Mouse (Mus musculus) MEL (cell line): ENCODE data around the gene Ube4a. TPM values are rescaled to one million over a fixed set of nuclear protein-coding genes. Genes with fewer than 3 reads are reported as not detected.

Experiments used
- DNase-seq: peaks from one replicate; pipeline ENCODE4 v3.0.0; 2011; ENCODE audit warnings: low read depth, low spot score
- H3K27ac ChIP-seq: 2 replicates; pipeline ENCODE4 v1.5.1; 2012; ENCODE audit warnings: low read depth, mild to moderate bottlenecking, control low read depth, low read length, moderate library complexity; ENCODE audit not compliant: control insufficient read depth
- H3K27me3 ChIP-seq, 2 experiments: fragments of 150-350 bp in 1 of 2; sonication (generic) in 1 of 2; 2 replicates each; pipeline ENCODE4 v1.6.1; 2012; ENCODE audit warnings: low read length in 2 of 2, mild to moderate bottlenecking in 2 of 2, improper control_type of control experiment in 1 of 2, moderate library complexity in 1 of 2; ENCODE audit not compliant: insufficient read depth in 2 of 2, control insufficient read depth in 1 of 2
- H3K36me3 ChIP-seq, 2 experiments: 2 replicates each; pipeline ENCODE4 v1.6.1; 2012 to 2014; ENCODE audit warnings: low read length in 2 of 2, improper control_type of control experiment in 1 of 2, inconsistent platforms in 1 of 2, mild to moderate bottlenecking in 1 of 2; ENCODE audit not compliant: insufficient read depth in 2 of 2, control insufficient read depth in 1 of 2
- H3K4me1 ChIP-seq, 2 experiments: fragments of 150-350 bp in 1 of 2; sonication (generic) in 1 of 2; 2 replicates each; pipeline ENCODE4 v1.6.1; 2012; ENCODE audit warnings: low read length in 2 of 2, improper control_type of control experiment in 1 of 2, mild to moderate bottlenecking in 1 of 2; ENCODE audit not compliant: insufficient read depth in 2 of 2, control insufficient read depth in 1 of 2
- H3K4me3 ChIP-seq, 2 experiments: fragments of 150-350 bp in 1 of 2; sonication (generic) in 1 of 2; 2 replicates each; pipeline ENCODE4 v1.5.1; 2012; ENCODE audit warnings: low read depth in 2 of 2, low read length in 2 of 2, mild to moderate bottlenecking in 2 of 2, moderate library complexity in 2 of 2, control low read depth in 1 of 2, improper control_type of control experiment in 1 of 2; ENCODE audit not compliant: control insufficient read depth in 1 of 2, insufficient read depth in 1 of 2
- H3K79me2 ChIP-seq: 2 replicates; pipeline ENCODE4 v1.6.1; 2012; ENCODE audit warnings: mild to moderate bottlenecking, low read length, moderate library complexity; ENCODE audit not compliant: control insufficient read depth, poor library complexity, insufficient read depth
- H3K9ac ChIP-seq: 2 replicates; pipeline ENCODE4 v1.6.1; 2012; ENCODE audit warnings: low read depth, mild to moderate bottlenecking, control low read depth, low read length, moderate library complexity; ENCODE audit not compliant: control insufficient read depth, poor library complexity, severe bottlenecking
- H3K9me3 ChIP-seq: fragments of 150-350 bp; sonication (generic); replicated peaks from 2 replicates; pipeline ENCODE4 v1.6.1; 2012; ENCODE audit warnings: mild to moderate bottlenecking, low read length, improper control_type of control experiment, moderate library complexity; ENCODE audit not compliant: insufficient read depth
- ELF1 ChIP-seq: IDR thresholded peaks from 2 replicates; pipeline ENCODE4 v1.6.1; 2014; ENCODE audit warnings: low read depth, mild to moderate bottlenecking, inconsistent platforms, low read length, improper control_type of control experiment, moderate library complexity
- ETS1 ChIP-seq: IDR thresholded peaks from 2 replicates; pipeline ENCODE4 v1.6.1; 2012; ENCODE audit warnings: low read depth, mild to moderate bottlenecking, inconsistent platforms, low read length, improper control_type of control experiment, moderate library complexity
- GABPA ChIP-seq: IDR thresholded peaks from 2 replicates; pipeline ENCODE4 v1.6.1; 2012; ENCODE audit warnings: low read depth, mild to moderate bottlenecking, inconsistent platforms, low read length, improper control_type of control experiment, moderate library complexity
- GATA1 ChIP-seq: IDR thresholded peaks from 2 replicates; pipeline ENCODE4 v1.6.1; 2011; ENCODE audit warnings: low read depth, low read length, improper control_type of control experiment
- JUND ChIP-seq: IDR thresholded peaks from 2 replicates; pipeline ENCODE4 v1.6.1; 2011; ENCODE audit warnings: low read depth, mild to moderate bottlenecking, improper control_type of control experiment, low read length
- KAT2A ChIP-seq: conservative IDR thresholded peaks from 2 replicates; pipeline ENCODE4 v1.6.1; 2012; ENCODE audit warnings: low read depth, low read length, improper control_type of control experiment, inconsistent platforms
- MAX ChIP-seq: IDR thresholded peaks from 2 replicates; pipeline ENCODE4 v1.6.1; 2011; ENCODE audit warnings: low read length, improper control_type of control experiment
- MXI1 ChIP-seq: IDR thresholded peaks from 2 replicates; pipeline ENCODE4 v1.6.1; 2011; ENCODE audit warnings: mild to moderate bottlenecking, low read depth, low read length, improper control_type of control experiment
- POLR2A ChIP-seq, 2 experiments: IDR thresholded peaks; 2 replicates each; pipeline ENCODE4 v1.6.1; 2011 to 2012; ENCODE audit warnings: low read length in 2 of 2, mild to moderate bottlenecking in 2 of 2, control low read depth in 1 of 2, improper control_type of control experiment in 1 of 2, low read depth in 1 of 2, moderate library complexity in 1 of 2; ENCODE audit not compliant: control insufficient read depth in 1 of 2, insufficient read depth in 1 of 2, poor library complexity in 1 of 2
- POLR2AphosphoS2 ChIP-seq: IDR thresholded peaks from 2 replicates; pipeline ENCODE4 v1.6.1; 2011; ENCODE audit warnings: low read length, improper control_type of control experiment
- POLR2AphosphoS5 ChIP-seq: IDR thresholded peaks from 2 replicates; pipeline ENCODE4 v1.6.1; 2012; ENCODE audit warnings: low read depth, borderline replicate concordance, mild to moderate bottlenecking, inconsistent platforms, low read length, moderate library complexity, mixed read lengths
- SMC3 ChIP-seq: IDR thresholded peaks from 2 replicates; pipeline ENCODE4 v1.6.1; 2011; ENCODE audit warnings: low read depth, low read length, improper control_type of control experiment
- TCF12 ChIP-seq: IDR thresholded peaks from 2 replicates; pipeline ENCODE4 v1.6.1; 2014; ENCODE audit warnings: low read depth, mild to moderate bottlenecking, inconsistent platforms, low read length, improper control_type of control experiment, moderate library complexity
- ZKSCAN1 ChIP-seq: IDR thresholded peaks from 2 replicates; pipeline ENCODE4 v1.6.1; 2012; ENCODE audit warnings: low read depth, mild to moderate bottlenecking, inconsistent platforms, low read length, improper control_type of control experiment, moderate library complexity
- ZMIZ1 ChIP-seq: IDR thresholded peaks from 2 replicates; pipeline ENCODE4 v1.6.1; 2012; ENCODE audit warnings: low read depth, mild to moderate bottlenecking, inconsistent platforms, low read length, improper control_type of control experiment, moderate library complexity
- polyA plus RNA-seq, 2 experiments: library from polyadenylated mRNA; stranded (reverse) in 1 of 2; unstranded in 1 of 2; fragments of >175 nt in 1 of 2; fragments of >200 nt in 1 of 2; gene quantifications; 2 replicates each; pipeline versions ENCODE4 v1.2.1 to v1.2.4; 2012; ENCODE audit warnings: low replicate concordance in 2 of 2, low read depth in 1 of 2; ENCODE audit not compliant: insufficient read length in 2 of 2, insufficient read depth in 1 of 2, missing spikeins in 1 of 2
- total RNA-seq: library from RNA; depleted of rRNA; stranded (reverse); fragments of 300-350 nt; gene quantifications from 2 replicates; pipeline ENCODE4 v1.2.3, GENCODE M21; 2012

Gene Ube4a
- total and polyA plus RNA-seq, 3 experiments = 24.2 to 37.9 (median 32.8) TPM

- H3K9me3 ChIP-seq = no peaks in the 10 kb centered on the region
- peaks cover 0 to 12% of the 10 kb centered on the region in 2 experiments; a peak in 2 of 4 replicates for H3K36me3 ChIP-seq
- TF ChIP-seq ZMIZ1 (no peak), POLR2A (IDR thresholded peaks at IDR 0.05; ENCODE audit: control insufficient read depth in 1 of 2, insufficient read depth in 1 of 2, low read depth in 1 of 2, low read length in 2 of 2, poor library complexity in 1 of 2) (no peak), MAX (no peak), TCF12 (no peak)
- no peaks in the 10 kb centered on the region for H3K27me3 ChIP-seq
- no peaks in the 10 kb centered on the region for H3K79me2 ChIP-seq
- no peak overlapping the region for H3K4me3 ChIP-seq
- no peak overlapping the region for H3K27ac ChIP-seq
- DNase-seq = no peak
- H3K9ac ChIP-seq = no peak overlapping the region
- H3K4me1 ChIP-seq = peaks cover 10 to 17% of the 10 kb centered on the region in 2 experiments
Measured at GRCm38 (mm10) chr9:44981104-44981503, 15.7 kb upstream of the Ube4a start.

- DNase-seq = peak; percentile 58
- Histone ChIP-seq H3K27ac (no peak within 1 kb of the TSS), H3K36me3 (peaks cover 0 to 8% of the 10 kb centered on the region in 2 experiments; a peak in 2 of 4 replicates), H3K27me3 (peaks cover 0 to 3% of the 10 kb centered on the region in 2 experiments; a peak in 1 of 4 replicates), H3K4me1 (peaks cover 8 to 10% of the 10 kb centered on the region in 2 experiments), H3K79me2 (no peaks in the 10 kb centered on the region), H3K9ac (no peak within 1 kb of the TSS), H3K9me3 (no peaks in the 10 kb centered on the region), H3K4me3 (no peak within 1 kb of the TSS)
- TF ChIP-seq MXI1 (no peak), ETS1 (peak; percentile 31; the same call in 1 of the 2 replicates)
Measured at GRCm38 (mm10) chr9:44980242-44980641, 14.8 kb upstream of the Ube4a start, which contains the start of gene Cd3g. Cd3g (minus strand) TSS chr9:44980431.

DNA sequence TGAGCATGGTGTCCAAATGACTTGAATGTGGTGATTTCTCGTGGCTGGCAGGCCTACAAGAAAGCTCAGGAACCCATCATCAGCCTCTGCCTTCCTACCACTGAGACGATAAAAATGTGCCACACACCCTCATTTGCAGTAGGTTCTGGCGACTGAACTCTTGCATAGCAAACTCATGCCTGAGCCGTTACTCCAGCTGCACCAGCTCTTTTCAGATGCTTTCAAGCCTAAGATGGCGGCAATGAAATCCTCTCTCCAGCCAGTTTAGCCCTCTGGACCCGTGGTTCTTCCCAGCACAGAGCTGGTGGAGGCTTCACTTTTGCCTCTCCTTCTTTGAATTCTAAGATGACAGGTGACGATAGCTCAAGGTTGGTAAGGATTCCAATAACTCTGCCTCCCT lies 14.4 kb upstream of the Ube4a start:
- Histone ChIP-seq H3K9me3 (no peaks in the 10 kb centered on the region), H3K79me2 (no peaks in the 10 kb centered on the region), H3K27ac (no peak overlapping the region), H3K27me3 (peaks cover 0 to 3% of the 10 kb centered on the region in 2 experiments; a peak in 1 of 4 replicates), H3K9ac (no peak overlapping the region), H3K36me3 (peaks cover 0 to 8% of the 10 kb centered on the region in 2 experiments; a peak in 2 of 4 replicates), H3K4me1 (peaks cover 8% of the 10 kb centered on the region in 2 experiments), H3K4me3 (no peak overlapping the region)
- no peak for TF ChIP-seq GABPA
- TF ChIP-seq GATA1 = no peak
- TF ChIP-seq ELF1 = no peak
- TF ChIP-seq KAT2A = no peak
- no peak for TF ChIP-seq JUND
- no peak for TF ChIP-seq POLR2AphosphoS2
- no peak for TF ChIP-seq POLR2AphosphoS5
- TF ChIP-seq MXI1 = no peak
- no peak for TF ChIP-seq ZKSCAN1
- TF ChIP-seq SMC3 = no peak
- DNase-seq = no peak
